Mouse (Mus musculus): ENCODE data around the gene Dpp7. TPM values are rescaled to one million over a fixed set of nuclear protein-coding genes. Genes with fewer than 3 reads are reported as not detected.
A peak's percentile ranks its signal among the peaks of the same experiment; 100 is the strongest.

Dpp7 gene
- total and polyA plus RNA-seq, 2 experiments from 2014 or later: 24.7 to 30.0 TPM

- Histone ChIP-seq H3K27me3 (ENCODE audit: insufficient read depth, low read length) (no peaks in the 10 kb centered on the region), H3K4me2 (ENCODE audit: low read depth, low read length) (peak overlapping the region; percentile 65), H3K36me3 (ENCODE audit: insufficient read depth, low read length) (peaks cover 7% of the 10 kb centered on the region), H3K9ac (replicated peaks; ENCODE audit: low read length) (no peak overlapping the region), H3K9me3 (ENCODE audit: low read length) (no peaks in the 10 kb centered on the region), H3K4me3 (ENCODE audit: low read length) (peak overlapping the region; percentile 35; the same call in 1 of the 2 replicates), H3K27ac (0 out of 2 replicates have a peak overlapping the region, but pooled peaks have one; percentile 54), H3K4me1 (ENCODE audit: insufficient read depth, low read length) (peaks cover 6% of the 10 kb centered on the region; the same call in 1 of the 2 replicates)
- DNase-seq (ENCODE audit: low spot score) (peak; percentile 45), ATAC-seq (peak; percentile 39; the same call in 1 of the 2 replicates)
- 61% methylated on average over 7 of the region's 7 CpGs for WGBS
- TF ChIP-seq CTCF (IDR thresholded peaks at IDR 0.05; ENCODE audit: low read depth): no peak
These were observed 52.1 kb downstream of the Dpp7 start for GRCm38 (mm10) chr2:25303931-25304656.

GRCm38 (mm10) chr2:25303452-25303851 lies 52.7 kb downstream of the Dpp7 start:
- ATAC-seq (no peak), DNase-seq (ENCODE audit: low spot score) (no peak)
- Histone ChIP-seq H3K4me2 (ENCODE audit: low read depth, low read length) (no peak overlapping the region), H3K9ac (replicated peaks; ENCODE audit: low read length) (no peak overlapping the region), H3K36me3 (ENCODE audit: insufficient read depth, low read length) (peaks cover 4% of the 10 kb centered on the region), H3K27ac (no peak overlapping the region), H3K9me3 (ENCODE audit: low read length) (no peaks in the 10 kb centered on the region), H3K27me3 (ENCODE audit: insufficient read depth, low read length) (no peaks in the 10 kb centered on the region), H3K4me1 (ENCODE audit: insufficient read depth, low read length) (peaks cover 6% of the 10 kb centered on the region; the same call in 1 of the 2 replicates), H3K4me3 (ENCODE audit: low read length) (no peak overlapping the region)
- no peak for TF ChIP-seq CTCF (IDR thresholded peaks at IDR 0.05; ENCODE audit: low read depth)
- 72% methylated on average over 3 of the region's 3 CpGs for WGBS

Other genes with a start within 250 kb of the Dpp7 start
Only the 30 nearest of the 36 such genes appear.
- gene Tor4a, start 159.5 kb downstream of the Dpp7 start, total RNA-seq (2014; rRNA removed): 4.0 and 4.7 TPM in 2 replicates
- gene Tor4a, start 159.5 kb downstream of the Dpp7 start, polyA plus RNA-seq (2015; fragmentation: Nextera tagmentation; extraction: Ambion mirVana): 1.2 and 1.9 TPM in 2 replicates
- 90.3 and 117 TPM in 2 replicates for gene Nelfb, start 144.9 kb downstream of the Dpp7 start, total RNA-seq (2014; rRNA removed)
- gene Nelfb, start 144.9 kb downstream of the Dpp7 start, polyA plus RNA-seq (2015; fragmentation: Nextera tagmentation; extraction: Ambion mirVana): 82.0 and 82.8 TPM in 2 replicates
- gene Stpg3, start 141.7 kb downstream of the Dpp7 start, total RNA-seq (2014; rRNA removed): not detected in 2 replicates
- gene Stpg3, start 141.7 kb downstream of the Dpp7 start, polyA plus RNA-seq (2015; fragmentation: Nextera tagmentation; extraction: Ambion mirVana): not detected in 2 replicates
- gene Fam166a, start 137.6 kb downstream of the Dpp7 start, total RNA-seq (2014; rRNA removed): not detected in 2 replicates
- gene Fam166a, start 137.6 kb downstream of the Dpp7 start, polyA plus RNA-seq (2015; fragmentation: Nextera tagmentation; extraction: Ambion mirVana): 0.42 TPM in 1 of 2 replicates, not detected in the other
- gene Tubb4b, start 131.7 kb downstream of the Dpp7 start, total RNA-seq (2014; rRNA removed): 827 and 864 TPM in 2 replicates
- gene Tubb4b, start 131.7 kb downstream of the Dpp7 start, polyA plus RNA-seq (2015; fragmentation: Nextera tagmentation; extraction: Ambion mirVana): 531 and 568 TPM in 2 replicates
- gene Slc34a3, start 122.0 kb downstream of the Dpp7 start, total RNA-seq (2014; rRNA removed): not detected in 2 replicates
- gene Slc34a3, start 122.0 kb downstream of the Dpp7 start, polyA plus RNA-seq (2015; fragmentation: Nextera tagmentation; extraction: Ambion mirVana): not detected in 2 replicates
- gene Rnf224, start 119.6 kb downstream of the Dpp7 start, total RNA-seq (2014; rRNA removed): not detected in 2 replicates
- not detected in 2 replicates for gene Rnf224, start 119.6 kb downstream of the Dpp7 start, polyA plus RNA-seq (2015; fragmentation: Nextera tagmentation; extraction: Ambion mirVana)
- 156 and 170 TPM in 2 replicates for gene Rnf208, start 114.1 kb downstream of the Dpp7 start, total RNA-seq (2014; rRNA removed)
- 197 and 219 TPM in 2 replicates for gene Rnf208, start 114.1 kb downstream of the Dpp7 start, polyA plus RNA-seq (2015; fragmentation: Nextera tagmentation; extraction: Ambion mirVana)
- 0.47 TPM in 1 of 2 replicates, not detected in the other for gene Cysrt1, start 113.9 kb downstream of the Dpp7 start, total RNA-seq (2014; rRNA removed)
- gene Cysrt1, start 113.9 kb downstream of the Dpp7 start, polyA plus RNA-seq (2015; fragmentation: Nextera tagmentation; extraction: Ambion mirVana): 0.24 and 0.44 TPM in 2 replicates
- 8.7 and 9.7 TPM in 2 replicates for gene AL732309.1, start 109.5 kb downstream of the Dpp7 start, total RNA-seq (2014; rRNA removed)
- 2.3 and 2.6 TPM in 2 replicates for gene AL732309.1, start 109.5 kb downstream of the Dpp7 start, polyA plus RNA-seq (2015; fragmentation: Nextera tagmentation; extraction: Ambion mirVana)
- 56.2 and 57.9 TPM in 2 replicates for gene Tmem203, start 100.9 kb downstream of the Dpp7 start, total RNA-seq (2014; rRNA removed)
- gene Tmem203, start 100.9 kb downstream of the Dpp7 start, polyA plus RNA-seq (2015; fragmentation: Nextera tagmentation; extraction: Ambion mirVana): 26.7 and 29.7 TPM in 2 replicates
- 39.1 and 45.6 TPM in 2 replicates for gene Tprn, start 93.7 kb downstream of the Dpp7 start, total RNA-seq (2014; rRNA removed)
- 30.0 and 31.1 TPM in 2 replicates for gene Tprn, start 93.7 kb downstream of the Dpp7 start, polyA plus RNA-seq (2015; fragmentation: Nextera tagmentation; extraction: Ambion mirVana)
- 84.5 and 120 TPM in 2 replicates for gene Ssna1, start 83.9 kb downstream of the Dpp7 start, total RNA-seq (2014; rRNA removed)
- 159 and 165 TPM in 2 replicates for gene Ssna1, start 83.9 kb downstream of the Dpp7 start, polyA plus RNA-seq (2015; fragmentation: Nextera tagmentation; extraction: Ambion mirVana)
- 26.1 and 46.7 TPM in 2 replicates for gene Anapc2, start 83.9 kb downstream of the Dpp7 start, total RNA-seq (2014; rRNA removed)
- gene Anapc2, start 83.9 kb downstream of the Dpp7 start, polyA plus RNA-seq (2015; fragmentation: Nextera tagmentation; extraction: Ambion mirVana): 101 and 105 TPM in 2 replicates
- not detected in 2 replicates for gene Tmem210, start 68.2 kb downstream of the Dpp7 start, total RNA-seq (2014; rRNA removed)
- not detected in 2 replicates for gene Tmem210, start 68.2 kb downstream of the Dpp7 start, polyA plus RNA-seq (2015; fragmentation: Nextera tagmentation; extraction: Ambion mirVana)
- 1.0 TPM in 1 of 2 replicates, not detected in the other for gene Lrrc26, start 66.4 kb downstream of the Dpp7 start, total RNA-seq (2014; rRNA removed)
- gene Lrrc26, start 66.4 kb downstream of the Dpp7 start, polyA plus RNA-seq (2015; fragmentation: Nextera tagmentation; extraction: Ambion mirVana): 0.20 and 0.44 TPM in 2 replicates
- 146 and 156 TPM in 2 replicates for gene Grin1, start 37.2 kb downstream of the Dpp7 start, total RNA-seq (2014; rRNA removed)
- gene Grin1, start 37.2 kb downstream of the Dpp7 start, polyA plus RNA-seq (2015; fragmentation: Nextera tagmentation; extraction: Ambion mirVana): 69.5 and 75.7 TPM in 2 replicates
- 52.6 and 67.9 TPM in 2 replicates for gene Man1b1, start 24.0 kb downstream of the Dpp7 start, total RNA-seq (2014; rRNA removed)
- gene Man1b1, start 24.0 kb downstream of the Dpp7 start, polyA plus RNA-seq (2015; fragmentation: Nextera tagmentation; extraction: Ambion mirVana): 46.7 and 49.7 TPM in 2 replicates
- gene Uap1l1, start 9.3 kb upstream of the Dpp7 start, total RNA-seq (2014; rRNA removed): 5.8 and 7.5 TPM in 2 replicates
- gene Uap1l1, start 9.3 kb upstream of the Dpp7 start, polyA plus RNA-seq (2015; fragmentation: Nextera tagmentation; extraction: Ambion mirVana): 15.6 and 18.5 TPM in 2 replicates
- gene Sapcd2, start 16.0 kb upstream of the Dpp7 start, total RNA-seq (2014; rRNA removed): 38.1 and 40.2 TPM in 2 replicates
- 20.2 and 22.0 TPM in 2 replicates for gene Sapcd2, start 16.0 kb upstream of the Dpp7 start, polyA plus RNA-seq (2015; fragmentation: Nextera tagmentation; extraction: Ambion mirVana)
- gene Entpd2, start 39.5 kb upstream of the Dpp7 start, total RNA-seq (2014; rRNA removed): 8.4 and 12.9 TPM in 2 replicates
- gene Entpd2, start 39.5 kb upstream of the Dpp7 start, polyA plus RNA-seq (2015; fragmentation: Nextera tagmentation; extraction: Ambion mirVana): 10.8 and 12.3 TPM in 2 replicates
- 249 and 289 TPM in 2 replicates for gene Npdc1, start 43.0 kb upstream of the Dpp7 start, total RNA-seq (2014; rRNA removed)
- gene Npdc1, start 43.0 kb upstream of the Dpp7 start, polyA plus RNA-seq (2015; fragmentation: Nextera tagmentation; extraction: Ambion mirVana): 416 and 422 TPM in 2 replicates
- gene Fut7, start 66.9 kb upstream of the Dpp7 start, total RNA-seq (2014; rRNA removed): 1.0 TPM in 1 of 2 replicates, not detected in the other
- gene Fut7, start 66.9 kb upstream of the Dpp7 start, polyA plus RNA-seq (2015; fragmentation: Nextera tagmentation; extraction: Ambion mirVana): 0.18 and 0.20 TPM in 2 replicates
- 84.6 and 94.9 TPM in 2 replicates for gene Abca2, start 72.3 kb upstream of the Dpp7 start, total RNA-seq (2014; rRNA removed)
- gene Abca2, start 72.3 kb upstream of the Dpp7 start, polyA plus RNA-seq (2015; fragmentation: Nextera tagmentation; extraction: Ambion mirVana): 10.7 and 12.5 TPM in 2 replicates
- gene Clic3, start 100.5 kb upstream of the Dpp7 start, total RNA-seq (2014; rRNA removed): 0.97 and 3.9 TPM in 2 replicates
- 4.1 and 4.8 TPM in 2 replicates for gene Clic3, start 100.5 kb upstream of the Dpp7 start, polyA plus RNA-seq (2015; fragmentation: Nextera tagmentation; extraction: Ambion mirVana)
- 183 and 187 TPM in 2 replicates for gene Paxx, start 104.7 kb upstream of the Dpp7 start, total RNA-seq (2014; rRNA removed)
- gene Paxx, start 104.7 kb upstream of the Dpp7 start, polyA plus RNA-seq (2015; fragmentation: Nextera tagmentation; extraction: Ambion mirVana): 141 and 145 TPM in 2 replicates
- gene Ptgds, start 113.7 kb upstream of the Dpp7 start, total RNA-seq (2014; rRNA removed): 1,517 and 2,498 TPM in 2 replicates
- 2,872 and 3,193 TPM in 2 replicates for gene Ptgds, start 113.7 kb upstream of the Dpp7 start, polyA plus RNA-seq (2015; fragmentation: Nextera tagmentation; extraction: Ambion mirVana)
- gene Lcn12, start 137.6 kb upstream of the Dpp7 start, total RNA-seq (2014; rRNA removed): not detected in 2 replicates
- gene Lcn12, start 137.6 kb upstream of the Dpp7 start, polyA plus RNA-seq (2015; fragmentation: Nextera tagmentation; extraction: Ambion mirVana): not detected in 2 replicates
- gene Fbxw5, start 144.4 kb upstream of the Dpp7 start, total RNA-seq (2014; rRNA removed): 140 and 175 TPM in 2 replicates
- gene Fbxw5, start 144.4 kb upstream of the Dpp7 start, polyA plus RNA-seq (2015; fragmentation: Nextera tagmentation; extraction: Ambion mirVana): 93.4 and 102 TPM in 2 replicates
- 0.58 and 0.68 TPM in 2 replicates for gene C8g, start 145.4 kb upstream of the Dpp7 start, total RNA-seq (2014; rRNA removed)
- 6.5 and 8.0 TPM in 2 replicates for gene C8g, start 145.4 kb upstream of the Dpp7 start, polyA plus RNA-seq (2015; fragmentation: Nextera tagmentation; extraction: Ambion mirVana)

Measured in hindbrain, postnatal 0 days (tissue).